Mouse (Mus musculus): ENCODE measurements around the gene Prok1. TPM values are rescaled to one million over a fixed set of nuclear protein-coding genes. Genes with fewer than 3 reads are reported as not detected.

The Prok1 gene
- 0.14 TPM in 1 of 2 replicates, not detected in the other for polyA plus RNA-seq (2012; rRNA removed; ENCODE audit: low replicate concordance)

GRCm38 (mm10) chr3:107239607-107240006, at the start of gene Prok1:
TSS of gene Prok1 (minus strand) at chr3:107239707.

GRCm38 (mm10) chr3:107278479-107279269, 39.2 kb upstream of the Prok1 start, which contains the start of gene Lamtor5:
TSS of gene Lamtor5 (plus strand) at chr3:107278858.

DNA sequence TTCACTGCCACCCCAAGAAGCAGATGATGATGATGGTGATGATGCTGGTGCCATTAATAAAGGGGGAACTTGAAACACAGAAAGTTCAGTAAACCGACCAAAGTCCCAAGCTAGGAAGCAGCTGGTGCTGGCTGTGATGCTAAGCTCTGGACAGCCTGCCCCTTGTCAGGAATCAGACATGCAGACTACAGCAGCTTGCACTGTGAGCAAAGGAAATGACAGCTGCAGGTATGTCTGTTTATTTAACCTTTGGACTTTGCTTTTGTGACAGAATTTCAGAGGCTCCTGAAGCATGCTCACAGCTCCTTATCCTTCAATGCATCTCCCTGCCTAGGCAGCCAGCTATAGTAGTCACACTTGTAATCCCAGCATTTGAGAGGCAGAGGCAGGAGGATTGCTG, 9.0 kb downstream of the Prok1 start, which contains the start of gene A630076J17Rik:
Gene A630076J17Rik, plus strand, starts transcription at position 88 of the 400 bp plus-strand sequence.

DNA sequence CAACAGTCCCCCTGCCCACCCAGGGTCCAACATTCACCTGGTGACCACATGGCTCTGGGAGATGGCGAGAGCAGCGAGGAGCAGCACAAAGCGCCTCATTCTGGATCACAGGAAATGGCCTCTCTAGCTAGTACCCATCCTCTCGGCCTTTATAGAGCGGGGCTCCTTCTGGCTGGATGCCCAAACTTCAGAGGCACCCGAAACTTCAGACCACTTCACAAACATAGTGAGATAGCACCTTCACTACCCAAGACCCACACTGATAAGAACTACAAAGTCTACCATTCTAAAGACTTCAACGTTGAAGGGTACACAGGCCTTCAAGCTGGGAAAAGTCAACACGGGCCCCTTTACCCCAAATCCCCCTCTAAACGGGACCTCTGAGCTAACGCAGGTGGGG, 17.9 kb downstream of the Prok1 start, which contains the start of gene Cym:
Gene Cym, minus strand, starts transcription at position 125 of the 400 bp plus-strand sequence.

Other genes with a start within 250 kb of the Prok1 start
- gene Kcna3, start 203.5 kb downstream of the Prok1 start, polyA plus RNA-seq (2012; rRNA removed; ENCODE audit: low replicate concordance): 0.82 and 1.4 TPM in 2 replicates
- gene Kcna2, start 138.6 kb downstream of the Prok1 start, polyA plus RNA-seq (2012; rRNA removed; ENCODE audit: low replicate concordance): 0.30 and 0.86 TPM in 2 replicates
- not detected in 2 replicates for gene Kcna10, start 56.7 kb downstream of the Prok1 start, polyA plus RNA-seq (2012; rRNA removed; ENCODE audit: low replicate concordance)
- gene Cym, start 18.0 kb downstream of the Prok1 start, polyA plus RNA-seq (2012; rRNA removed; ENCODE audit: low replicate concordance): 17.3 and 38.1 TPM in 2 replicates
- gene A630076J17Rik, start 9.1 kb downstream of the Prok1 start, polyA plus RNA-seq (2012; rRNA removed; ENCODE audit: low replicate concordance): not detected in 2 replicates
- 36.8 and 61.1 TPM in 2 replicates for gene Lamtor5, start 39.2 kb upstream of the Prok1 start, polyA plus RNA-seq (2012; rRNA removed; ENCODE audit: low replicate concordance)
- 0.05 TPM in 1 of 2 replicates, not detected in the other for gene Slc16a4, start 51.5 kb upstream of the Prok1 start, polyA plus RNA-seq (2012; rRNA removed; ENCODE audit: low replicate concordance)
- 2.4 TPM in 2 replicates for gene Rbm15, start 94.0 kb upstream of the Prok1 start, polyA plus RNA-seq (2012; rRNA removed; ENCODE audit: low replicate concordance)
- 0.12 and 0.30 TPM in 2 replicates for gene Kcnc4, start 219.8 kb upstream of the Prok1 start, polyA plus RNA-seq (2012; rRNA removed; ENCODE audit: low replicate concordance)

Measured in duodenum, adult 2 months (tissue).